Mouse (Mus musculus): ENCODE measurements at regions not wholly inside any gene's neighbourhood (a gene's known extent, or its start where the extent isn't known, plus 50 kb on each side); places are given as distances from the start of the nearest gene placed in this dataset.

- in situ Hi-C loops (cut with MboI), result no loop called here
These were observed 92.6 kb upstream of the Ctsc start for GRCm38 (mm10) chr7:88185120-88185796.

GRCm38 (mm10) chr7:88187555-88187954 is 90.3 kb upstream of the Ctsc start:
- in situ Hi-C loops (cut with MboI), result no loop called here

- in situ Hi-C loops (cut with MboI), result no loop called here
These were observed 85.1 kb upstream of the Ctsc start for GRCm38 (mm10) chr7:88192771-88193170.

- in situ Hi-C loops (cut with MboI), result no loop called here
These were observed 78.8 kb upstream of the Ctsc start for GRCm38 (mm10) chr7:88199043-88199442.

GRCm38 (mm10) chr7:88199929-88200538 is 77.9 kb upstream of the Ctsc start:
- in situ Hi-C loops (cut with MboI), result no loop called here

GRCm38 (mm10) chr7:88201658-88202364 is 76.1 kb upstream of the Ctsc start:
- in situ Hi-C loops (cut with MboI), result no loop called here

GRCm38 (mm10) chr7:88206223-88206827 is 71.6 kb upstream of the Ctsc start:
- in situ Hi-C loops (cut with MboI), result no loop called here

- in situ Hi-C loops (cut with MboI), result no loop called here
These were observed 70.8 kb upstream of the Ctsc start for GRCm38 (mm10) chr7:88206914-88207710.

- in situ Hi-C loops (cut with MboI), result loop anchor here (10.0 kb wide), 1 partner anchor 60 kb away; the partner anchor contains the start of gene Ctsc
These were observed 63.1 kb upstream of the Ctsc start for GRCm38 (mm10) chr7:88214713-88215198.

- in situ Hi-C loops (cut with MboI), result loop anchor here (10.0 kb wide), 1 partner anchor 59 kb away; the partner anchor contains the start of gene Ctsc
These were observed 62.5 kb upstream of the Ctsc start for GRCm38 (mm10) chr7:88215425-88215824.

- in situ Hi-C loops (cut with MboI), result no loop called here
These were observed 55.7 kb upstream of the Ctsc start for GRCm38 (mm10) chr7:88222141-88222540.

- in situ Hi-C loops (cut with MboI), result no loop called here
These were observed 52.1 kb upstream of the Ctsc start for GRCm38 (mm10) chr7:88225800-88226199.

Measured in mature B cell (primary cell).